Comparison of ENCODE assay signal across 8 mouse cellular contexts in the genomic region with DNA sequence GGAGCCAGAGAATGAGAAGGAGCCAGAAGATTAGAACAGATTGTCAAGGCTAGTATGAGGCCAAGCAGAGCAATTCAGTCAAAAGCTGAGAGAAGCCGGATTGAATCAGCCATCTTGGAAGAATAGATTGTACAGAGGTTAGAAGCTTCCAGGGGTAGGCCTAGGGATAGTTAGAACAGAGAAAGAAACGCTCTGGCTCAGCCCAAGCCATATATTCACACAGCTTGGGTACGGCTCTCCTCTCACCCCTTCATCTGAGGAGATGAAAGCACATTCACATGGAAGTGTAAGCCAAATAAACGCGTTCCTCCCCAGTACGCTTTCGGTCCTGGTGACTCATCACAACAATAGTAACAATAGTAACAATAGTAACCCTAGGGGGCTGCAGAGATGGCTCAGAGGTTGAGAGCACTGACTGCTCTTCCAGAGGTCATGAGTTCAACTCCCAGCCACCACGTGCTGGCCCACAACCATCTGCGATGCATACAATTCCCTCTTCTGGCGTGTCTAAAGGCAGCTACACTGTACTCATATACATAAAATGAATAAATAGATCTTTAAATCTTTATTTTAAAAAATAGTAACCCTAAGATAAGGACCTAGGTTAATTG. TPM values are rescaled to one million over a fixed set of nuclear protein-coding genes. Genes with fewer than 3 reads are reported as not detected.
DNase-seq lines count a peak whose midpoint lies in the region; ATAC-seq and TF ChIP-seq lines count a peak whose summit lies in the region.

No protein-coding gene starts in this region.

- intact Hi-C loops in heart, postnatal 14 days (cut with DNase I): loop anchor here (5.0 kb wide), 1 partner anchor 207 kb away; a partner anchor contains a TSS

- peak overlapping the region; percentile 96 for H3K27ac ChIP-seq in heart, embryonic 15.5 days
- peak overlapping the region; percentile 34; the same call in 1 of the 2 replicates for H3K27ac ChIP-seq in heart, postnatal 0 days (ENCODE audit: low read depth)
- no peak overlapping the region for H3K27ac ChIP-seq in midbrain, embryonic 11.5 days (ENCODE audit: low read depth, low read length)

- H3K9me3 ChIP-seq in heart, embryonic 15.5 days (replicated peaks): no peaks in the 10 kb centered on the region
- no peaks in the 10 kb centered on the region for H3K9me3 ChIP-seq in heart, postnatal 0 days (replicated peaks; ENCODE audit: control insufficient read depth, low read length)
- H3K9me3 ChIP-seq in midbrain, embryonic 11.5 days (ENCODE audit: control insufficient read depth, low read length): no peaks in the 10 kb centered on the region

- TF ChIP-seq EP300 in heart, postnatal 0 days (IDR thresholded peaks at IDR 0.05; ENCODE audit: low read depth): no peak

- H3K4me3 ChIP-seq in heart, embryonic 15.5 days: peak overlapping the region; percentile 84
- H3K4me3 ChIP-seq in heart, postnatal 0 days (ENCODE audit: low read depth, low read length): peak overlapping the region; percentile 93
- peak overlapping the region; percentile 81 for H3K4me3 ChIP-seq in midbrain, embryonic 11.5 days (ENCODE audit: low read depth, low read length)

- no peak for ATAC-seq in heart, embryonic 15.5 days (replicated peaks; ENCODE audit: insufficient number of reproducible peaks, insufficient read depth, low FRiP score, low read depth)
- no peak for ATAC-seq in heart, postnatal 0 days (ENCODE audit: insufficient read depth, low read depth)
- ATAC-seq in midbrain, embryonic 11.5 days (ENCODE audit: low FRiP score): no peak

- peaks cover 21% of the 10 kb centered on the region for H3K4me1 ChIP-seq in heart, embryonic 15.5 days (replicated peaks)
- peaks cover 14% of the 10 kb centered on the region; the same call in 1 of the 2 replicates for H3K4me1 ChIP-seq in heart, postnatal 0 days (ENCODE audit: control insufficient read depth, insufficient read depth)
- H3K4me1 ChIP-seq in midbrain, embryonic 11.5 days (ENCODE audit: control insufficient read depth, insufficient read depth, low read length): peaks cover 12% of the 10 kb centered on the region

- peak overlapping the region; percentile 91 for H3K4me2 ChIP-seq in heart, embryonic 15.5 days
- peak overlapping the region; percentile 91 for H3K4me2 ChIP-seq in heart, postnatal 0 days (ENCODE audit: low read depth, low read length)
- peak overlapping the region; percentile 55 for H3K4me2 ChIP-seq in midbrain, embryonic 11.5 days

- peaks cover 10% of the 10 kb centered on the region; the same call in 1 of the 2 replicates for H3K36me3 ChIP-seq in heart, embryonic 15.5 days
- peaks cover 16% of the 10 kb centered on the region for H3K36me3 ChIP-seq in heart, postnatal 0 days (replicated peaks; ENCODE audit: control insufficient read depth, insufficient read depth, low read length)
- H3K36me3 ChIP-seq in midbrain, embryonic 11.5 days (ENCODE audit: control insufficient read depth, insufficient read depth, low read length): peaks cover 7% of the 10 kb centered on the region; the same call in 1 of the 2 replicates

- DNase-seq in heart, postnatal 14 days: no peak
- DNase-seq in Muller cell, postnatal 12 days (ENCODE audit: inconsistent ontology term): peak; percentile 43
- DNase-seq in heart, postnatal 0 days (ENCODE audit: low spot score): no peak
- no peak for DNase-seq in midbrain, embryonic 11.5 days (ENCODE audit: low spot score, missing footprints)
- DNase-seq in adrenal gland, postnatal 4 days (ENCODE audit: low spot score in 2 of 2): no peak
- no peak for DNase-seq in right cerebral cortex, postnatal 10 days (ENCODE audit: low spot score in 2 of 2)
- DNase-seq in urinary bladder, postnatal 10 days (ENCODE audit: low spot score): no peak

- WGBS in heart, embryonic 15.5 days: 49% methylated on average over 10 of the region's 10 CpGs
- WGBS in heart, postnatal 0 days: 50% methylated on average over 10 of the region's 10 CpGs
- 30% methylated on average over 10 of the region's 10 CpGs for WGBS in midbrain, embryonic 11.5 days

- H3K9ac ChIP-seq in heart, embryonic 15.5 days: peak overlapping the region; percentile 92
- H3K9ac ChIP-seq in heart, postnatal 0 days (replicated peaks; ENCODE audit: low read depth, low read length): peak overlapping the region; percentile 91
- H3K9ac ChIP-seq in midbrain, embryonic 11.5 days (ENCODE audit: low read length): peak overlapping the region; percentile 67; the same call in 1 of the 2 replicates

- TF ChIP-seq CTCF in heart, postnatal 0 days (IDR thresholded peaks at IDR 0.05; ENCODE audit: low read depth): no peak

- H3K27me3 ChIP-seq in heart, embryonic 15.5 days: no peaks in the 10 kb centered on the region
- H3K27me3 ChIP-seq in heart, postnatal 0 days (ENCODE audit: control insufficient read depth, insufficient read depth, low read length): no peaks in the 10 kb centered on the region
- no peaks in the 10 kb centered on the region for H3K27me3 ChIP-seq in midbrain, embryonic 11.5 days (ENCODE audit: control insufficient read depth, insufficient read depth, low read length)

RNA-seq across cellular contexts. Expression of a gene that starts 0.7 kb away (rescaled TPM):
- 87.6 and 98.0 TPM in 2 replicates for polyA plus RNA-seq in heart, embryonic 15.5 days (2015; fragmentation: Nextera tagmentation; extraction: Ambion mirVana)
- 10 to 100 TPM; 49.2 to 51.2 TPM for total RNA-seq in heart, postnatal 14 days (2021)
- 29.3 and 36.5 TPM in 2 replicates for total RNA-seq in heart, postnatal 0 days (2014; rRNA removed; ENCODE audit: low replicate concordance)
- 89.0 and 93.7 TPM in 2 replicates for polyA plus RNA-seq in heart, postnatal 0 days (2015; fragmentation: Nextera tagmentation; extraction: Ambion mirVana)
- polyA plus RNA-seq in midbrain, embryonic 11.5 days (2014; fragmentation: Nextera tagmentation; extraction: Ambion mirVana): 158 and 180 TPM in 2 replicates
- 10 to 100 TPM; 85.4 to 98.8 TPM for total RNA-seq in adrenal gland, postnatal 4 days (2021)

RNA-seq across cellular contexts. Expression of a gene that starts 1.0 kb away (rescaled TPM):
- 6.7 and 7.7 TPM in 2 replicates for polyA plus RNA-seq in heart, embryonic 15.5 days (2015; fragmentation: Nextera tagmentation; extraction: Ambion mirVana)
- total RNA-seq in heart, postnatal 14 days (2021): 1 to 10 TPM; 5.7 to 7.7 TPM
- total RNA-seq in heart, postnatal 0 days (2014; rRNA removed; ENCODE audit: low replicate concordance): 6.2 and 12.6 TPM in 2 replicates
- 4.9 and 6.3 TPM in 2 replicates for polyA plus RNA-seq in heart, postnatal 0 days (2015; fragmentation: Nextera tagmentation; extraction: Ambion mirVana)
- polyA plus RNA-seq in midbrain, embryonic 11.5 days (2014; fragmentation: Nextera tagmentation; extraction: Ambion mirVana): 10.2 and 10.3 TPM in 2 replicates
- total RNA-seq in adrenal gland, postnatal 4 days (2021): 10 to 100 TPM; 18.4 to 18.9 TPM

RNA-seq across cellular contexts. Expression of a gene that starts 13.0 kb away (rescaled TPM):
- polyA plus RNA-seq in heart, embryonic 15.5 days (2015; fragmentation: Nextera tagmentation; extraction: Ambion mirVana): 13.5 and 71.8 TPM in 2 replicates
- total RNA-seq in heart, postnatal 14 days (2021): 10 to 100 TPM in 1 of 2 experiments, 1 to 10 TPM in 1; 8.8 to 28.1 TPM
- total RNA-seq in heart, postnatal 0 days (2014; rRNA removed; ENCODE audit: low replicate concordance): 14.8 and 25.3 TPM in 2 replicates
- polyA plus RNA-seq in heart, postnatal 0 days (2015; fragmentation: Nextera tagmentation; extraction: Ambion mirVana): 8.4 and 8.5 TPM in 2 replicates
- 46.2 TPM in 2 replicates for polyA plus RNA-seq in midbrain, embryonic 11.5 days (2014; fragmentation: Nextera tagmentation; extraction: Ambion mirVana)
- total RNA-seq in adrenal gland, postnatal 4 days (2021): 10 to 100 TPM; 15.5 to 18.9 TPM

RNA-seq across cellular contexts. Expression of a gene that starts 18.3 kb away (rescaled TPM):
- 13.0 and 14.2 TPM in 2 replicates for polyA plus RNA-seq in heart, embryonic 15.5 days (2015; fragmentation: Nextera tagmentation; extraction: Ambion mirVana)
- total RNA-seq in heart, postnatal 14 days (2021): 10 to 100 TPM; 38.6 to 43.2 TPM
- total RNA-seq in heart, postnatal 0 days (2014; rRNA removed; ENCODE audit: low replicate concordance): 64.2 and 78.2 TPM in 2 replicates
- polyA plus RNA-seq in heart, postnatal 0 days (2015; fragmentation: Nextera tagmentation; extraction: Ambion mirVana): 24.8 and 30.4 TPM in 2 replicates
- 0.10 and 0.69 TPM in 2 replicates for polyA plus RNA-seq in midbrain, embryonic 11.5 days (2014; fragmentation: Nextera tagmentation; extraction: Ambion mirVana)
- 10 to 100 TPM; 24.0 to 45.6 TPM for total RNA-seq in adrenal gland, postnatal 4 days (2021)

RNA-seq across cellular contexts. Expression of a gene that starts 45.4 kb away (rescaled TPM):
- 21.0 and 33.5 TPM in 2 replicates for polyA plus RNA-seq in heart, embryonic 15.5 days (2015; fragmentation: Nextera tagmentation; extraction: Ambion mirVana)
- 10 to 100 TPM; 24.6 to 28.6 TPM for total RNA-seq in heart, postnatal 14 days (2021)
- 15.9 and 20.7 TPM in 2 replicates for total RNA-seq in heart, postnatal 0 days (2014; rRNA removed; ENCODE audit: low replicate concordance)
- polyA plus RNA-seq in heart, postnatal 0 days (2015; fragmentation: Nextera tagmentation; extraction: Ambion mirVana): 21.9 and 25.3 TPM in 2 replicates
- 44.4 and 49.4 TPM in 2 replicates for polyA plus RNA-seq in midbrain, embryonic 11.5 days (2014; fragmentation: Nextera tagmentation; extraction: Ambion mirVana)
- total RNA-seq in adrenal gland, postnatal 4 days (2021): 10 to 100 TPM; 30.4 to 33.5 TPM
